Mouse (Mus musculus): ENCODE results near the gene Obscn. TPM values are rescaled to one million over a fixed set of nuclear protein-coding genes. Genes with fewer than 3 reads are reported as not detected.
A peak's percentile ranks its signal among the peaks of the same experiment; 100 is the strongest.

Obscn gene
- polyA plus RNA-seq, 1 experiment from 2014 or later, result 0.29 TPM

DNA sequence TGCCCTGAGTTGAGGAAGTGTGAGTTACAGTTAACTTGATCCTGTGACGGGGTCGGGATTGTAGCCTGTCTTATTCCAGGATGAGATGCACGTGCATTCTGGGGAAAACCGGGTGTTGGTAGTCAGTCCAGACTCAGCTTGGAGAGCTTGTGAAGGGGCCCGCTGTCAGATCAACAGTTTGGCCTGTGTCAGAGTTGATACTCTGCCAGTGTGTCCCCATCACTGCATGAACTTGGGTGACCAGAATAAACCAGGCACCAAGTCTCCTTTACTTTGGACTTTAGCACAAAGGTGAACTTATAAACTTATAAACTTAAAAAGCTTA is 157.5 kb downstream of the Obscn start:
- peaks cover 12% of the 10 kb centered on the region for H3K36me3 ChIP-seq (ENCODE audit: control insufficient read depth, insufficient read depth, low read length)
- peak overlapping the region; percentile 92 for H3K9ac ChIP-seq (ENCODE audit: low read depth, low read length)
- peaks cover 49% of the 10 kb centered on the region for H3K4me1 ChIP-seq (ENCODE audit: control insufficient read depth, insufficient read depth, low read length)
- peak overlapping the region; percentile 98 for H3K4me2 ChIP-seq (ENCODE audit: low read length)
- H3K27me3 ChIP-seq (ENCODE audit: control insufficient read depth, insufficient read depth, low read depth, low read length), result no peaks in the 10 kb centered on the region
- 5% methylated on average over 5 of the region's 5 CpGs for WGBS
- H3K4me3 ChIP-seq (ENCODE audit: low read depth, low read length), result peak overlapping the region; percentile 97
- ATAC-seq, result no peak; the same call in 1 of the 2 replicates
- no peaks in the 10 kb centered on the region for H3K9me3 ChIP-seq (replicated peaks; ENCODE audit: control insufficient read depth, low read length, poor library complexity, severe bottlenecking)
- no peak overlapping the region for H3K27ac ChIP-seq (ENCODE audit: low read length)

- Histone ChIP-seq H3K36me3 (ENCODE audit: control insufficient read depth, insufficient read depth, low read length) (peaks cover 11% of the 10 kb centered on the region), H3K4me1 (ENCODE audit: control insufficient read depth, insufficient read depth, low read length) (peaks cover 49% of the 10 kb centered on the region), H3K9me3 (replicated peaks; ENCODE audit: control insufficient read depth, low read length, poor library complexity, severe bottlenecking) (no peaks in the 10 kb centered on the region), H3K27ac (ENCODE audit: low read length) (peak within 1 kb of the TSS; percentile 66), H3K4me2 (ENCODE audit: low read length) (peak within 1 kb of the TSS; percentile 98), H3K9ac (ENCODE audit: low read depth, low read length) (peak within 1 kb of the TSS; percentile 92), H3K27me3 (ENCODE audit: control insufficient read depth, insufficient read depth, low read depth, low read length) (no peaks in the 10 kb centered on the region), H3K4me3 (ENCODE audit: low read depth, low read length) (peak within 1 kb of the TSS; percentile 97)
- WGBS, result under 1% methylated on average over 64 of the region's 64 CpGs
- peak; percentile 88 for ATAC-seq
These were observed 158.0 kb downstream of the Obscn start, which contains the start of gene Trim11 for GRCm38 (mm10) chr11:58978027-58978705. Trim11 (plus strand) TSS chr11:58978093.

- H3K9me3 ChIP-seq (replicated peaks; ENCODE audit: control insufficient read depth, low read length, poor library complexity, severe bottlenecking), result no peaks in the 10 kb centered on the region
- peak overlapping the region; percentile 92 for H3K9ac ChIP-seq (ENCODE audit: low read depth, low read length)
- H3K36me3 ChIP-seq (ENCODE audit: control insufficient read depth, insufficient read depth, low read length), result peaks cover 6% of the 10 kb centered on the region; the same call in 1 of the 2 replicates
- H3K27ac ChIP-seq (ENCODE audit: low read length), result peak overlapping the region; percentile 66
- H3K4me3 ChIP-seq (ENCODE audit: low read depth, low read length), result peak overlapping the region; percentile 97
- H3K4me1 ChIP-seq (ENCODE audit: control insufficient read depth, insufficient read depth, low read length), result peaks cover 49% of the 10 kb centered on the region
- H3K4me2 ChIP-seq (ENCODE audit: low read length), result peak overlapping the region; percentile 98
- WGBS, result under 1% methylated on average over 21 of the region's 21 CpGs
- H3K27me3 ChIP-seq (ENCODE audit: control insufficient read depth, insufficient read depth, low read depth, low read length), result no peaks in the 10 kb centered on the region
- ATAC-seq, result peak; percentile 49
These were observed 158.6 kb downstream of the Obscn start for GRCm38 (mm10) chr11:58977607-58978026.

GRCm38 (mm10) chr11:58977150-58977549 is 159.1 kb downstream of the Obscn start:
- H3K9ac ChIP-seq (ENCODE audit: low read depth, low read length), result peak overlapping the region; percentile 92
- no peaks in the 10 kb centered on the region for H3K9me3 ChIP-seq (replicated peaks; ENCODE audit: control insufficient read depth, low read length, poor library complexity, severe bottlenecking)
- H3K4me3 ChIP-seq (ENCODE audit: low read depth, low read length), result peak overlapping the region; percentile 97
- under 1% methylated on average over 29 of the region's 29 CpGs for WGBS
- H3K27me3 ChIP-seq (ENCODE audit: control insufficient read depth, insufficient read depth, low read depth, low read length), result no peaks in the 10 kb centered on the region
- H3K4me1 ChIP-seq (ENCODE audit: control insufficient read depth, insufficient read depth, low read length), result peaks cover 48% of the 10 kb centered on the region
- ATAC-seq, result no peak
- H3K27ac ChIP-seq (ENCODE audit: low read length), result no peak overlapping the region
- peak overlapping the region; percentile 98 for H3K4me2 ChIP-seq (ENCODE audit: low read length)
- peaks cover 4% of the 10 kb centered on the region; the same call in 1 of the 2 replicates for H3K36me3 ChIP-seq (ENCODE audit: control insufficient read depth, insufficient read depth, low read length)

DNA sequence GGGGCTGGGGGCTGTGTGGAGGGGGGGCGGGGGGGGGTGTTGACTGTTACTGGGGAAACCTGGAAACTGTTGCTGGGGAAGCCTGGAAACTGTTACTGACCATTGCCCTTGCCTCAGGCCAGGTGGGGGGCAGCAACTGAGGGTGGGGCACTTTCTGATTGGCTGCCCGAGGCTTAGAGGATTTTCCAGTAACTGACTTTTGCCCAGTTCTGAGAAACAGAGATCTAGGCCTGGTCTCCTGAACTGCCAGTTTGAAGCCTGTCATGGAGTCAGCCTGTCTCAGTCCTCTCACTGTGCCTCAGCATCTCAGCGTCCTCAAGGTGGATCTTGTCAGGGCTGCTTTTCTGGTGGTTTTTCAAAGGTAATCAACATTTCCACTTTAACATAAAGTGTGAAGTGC is 161.8 kb downstream of the Obscn start:
- Histone ChIP-seq H3K27me3 (ENCODE audit: control insufficient read depth, insufficient read depth, low read depth, low read length) (no peaks in the 10 kb centered on the region), H3K9ac (ENCODE audit: low read depth, low read length) (no peak overlapping the region), H3K4me1 (ENCODE audit: control insufficient read depth, insufficient read depth, low read length) (peaks cover 23% of the 10 kb centered on the region), H3K27ac (ENCODE audit: low read length) (no peak overlapping the region), H3K9me3 (replicated peaks; ENCODE audit: control insufficient read depth, low read length, poor library complexity, severe bottlenecking) (no peaks in the 10 kb centered on the region), H3K4me2 (ENCODE audit: low read length) (no peak overlapping the region), H3K36me3 (ENCODE audit: control insufficient read depth, insufficient read depth, low read length) (peaks cover 3% of the 10 kb centered on the region; the same call in 1 of the 2 replicates), H3K4me3 (ENCODE audit: low read depth, low read length) (no peak overlapping the region)
- ATAC-seq, result no peak
- 88% methylated on average over 3 of the region's 3 CpGs for WGBS

DNA sequence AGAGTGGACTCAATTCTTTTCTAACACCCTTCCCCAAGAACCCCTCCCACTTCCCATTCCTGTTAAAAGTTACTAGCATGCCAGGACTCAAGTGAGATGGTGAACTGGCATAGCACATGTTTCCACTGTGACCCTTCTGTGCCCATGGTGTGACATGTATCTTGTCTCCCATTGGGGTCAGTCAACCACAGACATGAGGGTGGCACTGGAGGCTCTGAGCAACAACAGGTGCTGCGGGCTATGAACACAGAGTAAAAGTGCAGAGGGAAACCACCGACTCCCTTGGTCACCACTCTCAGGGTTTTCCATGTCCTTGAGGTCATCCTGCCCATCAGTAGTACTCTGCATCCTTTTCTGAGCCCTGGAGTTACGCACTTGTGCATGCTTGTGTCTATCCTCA is 164.4 kb downstream of the Obscn start:
- no peak overlapping the region for H3K4me2 ChIP-seq (ENCODE audit: low read length)
- ATAC-seq, result no peak

GRCm38 (mm10) chr11:58970831-58971530 is 165.2 kb downstream of the Obscn start:
- Histone ChIP-seq H3K4me2 (ENCODE audit: low read length) (no peak overlapping the region), H3K27ac (ENCODE audit: low read length) (no peak overlapping the region), H3K4me1 (ENCODE audit: control insufficient read depth, insufficient read depth, low read length) (peaks cover 8% of the 10 kb centered on the region), H3K9me3 (replicated peaks; ENCODE audit: control insufficient read depth, low read length, poor library complexity, severe bottlenecking) (no peaks in the 10 kb centered on the region), H3K27me3 (ENCODE audit: control insufficient read depth, insufficient read depth, low read depth, low read length) (no peaks in the 10 kb centered on the region), H3K4me3 (ENCODE audit: low read depth, low read length) (no peak overlapping the region), H3K36me3 (ENCODE audit: control insufficient read depth, insufficient read depth, low read length) (peaks cover 3% of the 10 kb centered on the region; the same call in 1 of the 2 replicates), H3K9ac (ENCODE audit: low read depth, low read length) (no peak overlapping the region)
- no peak for ATAC-seq
- 93% methylated on average over 21 of the region's 21 CpGs for whole genome bisulfite sequencing

More for the DNA sequence above, 164.4 kb downstream of the Obscn start:
- Histone ChIP-seq H3K4me1 (ENCODE audit: control insufficient read depth, insufficient read depth, low read length) (peaks cover 11% of the 10 kb centered on the region), H3K9ac (ENCODE audit: low read depth, low read length) (no peak overlapping the region), H3K27ac (ENCODE audit: low read length) (no peak overlapping the region), H3K4me3 (ENCODE audit: low read depth, low read length) (no peak overlapping the region), H3K27me3 (ENCODE audit: control insufficient read depth, insufficient read depth, low read depth, low read length) (no peaks in the 10 kb centered on the region), H3K9me3 (replicated peaks; ENCODE audit: control insufficient read depth, low read length, poor library complexity, severe bottlenecking) (no peaks in the 10 kb centered on the region), H3K36me3 (ENCODE audit: control insufficient read depth, insufficient read depth, low read length) (peaks cover 3% of the 10 kb centered on the region; the same call in 1 of the 2 replicates)
- WGBS, result 89% methylated on average over 3 of the region's 3 CpGs

GRCm38 (mm10) chr11:58969659-58970058 is 166.5 kb downstream of the Obscn start:
- no peaks in the 10 kb centered on the region for H3K9me3 ChIP-seq (replicated peaks; ENCODE audit: control insufficient read depth, low read length, poor library complexity, severe bottlenecking)
- peaks cover 3% of the 10 kb centered on the region; the same call in 1 of the 2 replicates for H3K36me3 ChIP-seq (ENCODE audit: control insufficient read depth, insufficient read depth, low read length)
- ATAC-seq, result no peak
- H3K9ac ChIP-seq (ENCODE audit: low read depth, low read length), result no peak overlapping the region
- H3K4me3 ChIP-seq (ENCODE audit: low read depth, low read length), result no peak overlapping the region
- WGBS, result 79% methylated on average over 6 of the region's 6 CpGs
- no peaks in the 10 kb centered on the region for H3K4me1 ChIP-seq (ENCODE audit: control insufficient read depth, insufficient read depth, low read length)
- H3K27me3 ChIP-seq (ENCODE audit: control insufficient read depth, insufficient read depth, low read depth, low read length), result no peaks in the 10 kb centered on the region
- no peak overlapping the region for H3K4me2 ChIP-seq (ENCODE audit: low read length)
- no peak overlapping the region for H3K27ac ChIP-seq (ENCODE audit: low read length)

GRCm38 (mm10) chr11:58969027-58969426 is 167.2 kb downstream of the Obscn start:
- Histone ChIP-seq H3K4me1 (ENCODE audit: control insufficient read depth, insufficient read depth, low read length) (no peaks in the 10 kb centered on the region), H3K9ac (ENCODE audit: low read depth, low read length) (no peak overlapping the region), H3K27me3 (ENCODE audit: control insufficient read depth, insufficient read depth, low read depth, low read length) (no peaks in the 10 kb centered on the region), H3K9me3 (replicated peaks; ENCODE audit: control insufficient read depth, low read length, poor library complexity, severe bottlenecking) (no peaks in the 10 kb centered on the region), H3K4me3 (ENCODE audit: low read depth, low read length) (no peak overlapping the region), H3K27ac (ENCODE audit: low read length) (no peak overlapping the region), H3K4me2 (ENCODE audit: low read length) (no peak overlapping the region), H3K36me3 (ENCODE audit: control insufficient read depth, insufficient read depth, low read length) (no peaks in the 10 kb centered on the region; the same call in 1 of the 2 replicates)
- no peak for ATAC-seq
- whole genome bisulfite sequencing, result 91% methylated on average over 8 of the region's 8 CpGs

Data from midbrain, embryonic 16.5 days (tissue).